Mouse (Mus musculus) heart, embryonic 13.5 days (tissue): ENCODE measurements around the gene Lingo3. TPM values are rescaled to one million over a fixed set of nuclear protein-coding genes. Genes with fewer than 3 reads are reported as not detected.

Source experiments
- ATAC-seq: fragments of 200-750 bp; cut with Nextera tagmentation; 2 replicates; pipeline ENCODE4 v1.8.0; 2017; ENCODE audit warnings: moderate TSS enrichment; ENCODE audit not compliant: insufficient number of reproducible peaks, low FRiP score, low TSS enrichment; ENCODE audit errors: extremely low read depth
- H3K27ac ChIP-seq: fragments of 300-500 bp; sonication (generic); replicated peaks from 2 replicates; pipeline ENCODE4 v1.5.1; 2015; ENCODE audit warnings: moderate library complexity, mild to moderate bottlenecking, inconsistent platforms
- H3K27me3 ChIP-seq: fragments of 300-500 bp; sonication (generic); replicated peaks from 2 replicates; pipeline ENCODE4 v1.6.1; 2015; ENCODE audit warnings: mild to moderate bottlenecking, inconsistent platforms
- H3K36me3 ChIP-seq: fragments of 300-500 bp; sonication (generic); 2 replicates; pipeline ENCODE4 v1.6.1; 2015; ENCODE audit warnings: mild to moderate bottlenecking, inconsistent platforms
- H3K4me1 ChIP-seq: fragments of 300-500 bp; sonication (generic); 2 replicates; pipeline ENCODE4 v1.6.1; 2015; ENCODE audit warnings: inconsistent platforms
- H3K4me2 ChIP-seq: fragments of 300-500 bp; sonication (generic); 2 replicates; pipeline ENCODE4 v1.6.1; 2015; ENCODE audit warnings: inconsistent platforms, mild to moderate bottlenecking, moderate library complexity
- H3K4me3 ChIP-seq: fragments of 300-500 bp; sonication (generic); 2 replicates; pipeline ENCODE4 v1.5.1; 2015; ENCODE audit warnings: moderate library complexity, mild to moderate bottlenecking, inconsistent platforms
- H3K9ac ChIP-seq: fragments of 300-500 bp; sonication (generic); 2 replicates; pipeline ENCODE4 v1.6.1; 2015; ENCODE audit warnings: inconsistent platforms, mild to moderate bottlenecking, moderate library complexity
- H3K9me3 ChIP-seq: fragments of 300-500 bp; sonication (generic); 2 replicates; pipeline ENCODE4 v1.6.1; 2016; ENCODE audit warnings: inconsistent platforms
- WGBS: fragments of 180-500 bp; shearing (Covaris S2); methylation state at CpG from one replicate; pipeline ENCODE4 v1.1.7; 2015; ENCODE audit warnings: mixed read lengths; 5-methylcytosine and 5-hydroxymethylcytosine counted together
- polyA plus RNA-seq: library from polyadenylated mRNA; unstranded; fragments of >200 nt; fragmentation: Nextera tagmentation; extraction: Ambion mirVana; gene quantifications from 2 replicates; pipeline ENCODE4 v1.2.1, GENCODE M21; 2015

Gene Lingo3
- polyA plus RNA-seq, 1 experiment from 2014 or later, result 0.16 TPM

- Histone ChIP-seq H3K4me3 (peak within 1 kb of the TSS; percentile 88), H3K27ac (peak within 1 kb of the TSS; percentile 98), H3K9ac (peak within 1 kb of the TSS; percentile 99), H3K4me2 (peak within 1 kb of the TSS; percentile 90), H3K27me3 (no peaks in the 10 kb centered on the region), H3K9me3 (no peaks in the 10 kb centered on the region), H3K36me3 (peaks cover 64% of the 10 kb centered on the region), H3K4me1 (peaks cover 27% of the 10 kb centered on the region)
- peak; percentile 81 for ATAC-seq
- WGBS, result under 1% methylated on average over 104 of the region's 104 CpGs
These were observed 45.5 kb downstream of the Lingo3 start, which contains the start of the genes Sf3a2 and Plekhj1 for GRCm38 (mm10) chr10:80798150-80799006. Gene Sf3a2 (plus strand): TSS chr10:80798198. Gene Plekhj1 (minus strand): TSS chr10:80798626.

- peak overlapping the region; percentile 88 for H3K4me3 ChIP-seq
- H3K9me3 ChIP-seq, result no peaks in the 10 kb centered on the region
- peaks cover 29% of the 10 kb centered on the region for H3K4me1 ChIP-seq
- peak; percentile 41; the same call in 1 of the 2 replicates for ATAC-seq
- H3K4me2 ChIP-seq, result peak overlapping the region; percentile 90
- peaks cover 64% of the 10 kb centered on the region for H3K36me3 ChIP-seq
- peak overlapping the region; percentile 98 for H3K27ac ChIP-seq
- H3K27me3 ChIP-seq, result no peaks in the 10 kb centered on the region
- H3K9ac ChIP-seq, result peak overlapping the region; percentile 99
- WGBS, result 1% methylated on average over 59 of the region's 59 CpGs
These were observed 46.4 kb downstream of the Lingo3 start for GRCm38 (mm10) chr10:80797186-80798149.

- no peak for ATAC-seq
- Histone ChIP-seq H3K27ac (no peak overlapping the region), H3K4me2 (peak overlapping the region; percentile 90), H3K27me3 (no peaks in the 10 kb centered on the region), H3K4me3 (peak overlapping the region; percentile 88), H3K4me1 (peaks cover 40% of the 10 kb centered on the region), H3K9me3 (no peaks in the 10 kb centered on the region), H3K9ac (peak overlapping the region; percentile 99), H3K36me3 (peaks cover 64% of the 10 kb centered on the region)
- 78% methylated on average over 9 of the region's 9 CpGs for WGBS
These were observed 47.5 kb downstream of the Lingo3 start for GRCm38 (mm10) chr10:80796307-80796848.

- Histone ChIP-seq H3K27ac (no peak overlapping the region), H3K36me3 (peaks cover 69% of the 10 kb centered on the region), H3K9ac (no peak overlapping the region), H3K4me2 (no peak overlapping the region), H3K4me3 (no peak overlapping the region), H3K27me3 (no peaks in the 10 kb centered on the region), H3K9me3 (no peaks in the 10 kb centered on the region), H3K4me1 (peaks cover 43% of the 10 kb centered on the region)
- no peak for ATAC-seq
- 87% methylated on average over 8 of the region's 8 CpGs for whole genome bisulfite sequencing
These were observed 49.1 kb downstream of the Lingo3 start for GRCm38 (mm10) chr10:80794750-80795149.

- no peaks in the 10 kb centered on the region for H3K27me3 ChIP-seq
- H3K27ac ChIP-seq, result no peak overlapping the region
- no peak for ATAC-seq
- 0 out of 2 replicates have a peak overlapping the region, but pooled peaks have one; percentile 5 for H3K9ac ChIP-seq
- H3K4me1 ChIP-seq, result peaks cover 37% of the 10 kb centered on the region
- H3K4me2 ChIP-seq, result no peak overlapping the region
- WGBS, result 80% methylated on average over 4 of the region's 4 CpGs
- H3K4me3 ChIP-seq, result no peak overlapping the region
- peaks cover 79% of the 10 kb centered on the region for H3K36me3 ChIP-seq
- no peaks in the 10 kb centered on the region for H3K9me3 ChIP-seq
These were observed 50.0 kb downstream of the Lingo3 start for GRCm38 (mm10) chr10:80793803-80794202.

- 92% methylated on average over 13 of the region's 13 CpGs for WGBS
- no peak overlapping the region for H3K27ac ChIP-seq
These were observed 50.6 kb downstream of the Lingo3 start for GRCm38 (mm10) chr10:80793033-80793784.

GRCm38 (mm10) chr10:80792175-80793032 lies 51.4 kb downstream of the Lingo3 start:
- no peaks in the 10 kb centered on the region for H3K9me3 ChIP-seq
- H3K4me1 ChIP-seq, result peaks cover 37% of the 10 kb centered on the region
- peak overlapping the region; percentile 78 for H3K27ac ChIP-seq
- peak overlapping the region; percentile 55 for H3K9ac ChIP-seq
- H3K4me3 ChIP-seq, result no peak overlapping the region
- WGBS, result 72% methylated on average over 41 of the region's 41 CpGs
- H3K27me3 ChIP-seq, result no peaks in the 10 kb centered on the region
- no peak for ATAC-seq
- peaks cover 93% of the 10 kb centered on the region for H3K36me3 ChIP-seq
- H3K4me2 ChIP-seq, result peak overlapping the region; percentile 18; the same call in 1 of the 2 replicates

More at GRCm38 (mm10) chr10:80793033-80793784, 50.6 kb downstream of the Lingo3 start:
- Histone ChIP-seq H3K4me1 (peaks cover 37% of the 10 kb centered on the region), H3K27me3 (no peaks in the 10 kb centered on the region), H3K4me3 (no peak overlapping the region), H3K4me2 (no peak overlapping the region), H3K36me3 (peaks cover 85% of the 10 kb centered on the region), H3K9me3 (no peaks in the 10 kb centered on the region), H3K9ac (0 out of 2 replicates have a peak overlapping the region, but pooled peaks have one; percentile 5)
- no peak for ATAC-seq

- no peak overlapping the region for H3K4me3 ChIP-seq
- H3K27ac ChIP-seq, result peak overlapping the region; percentile 78
- peaks cover 29% of the 10 kb centered on the region for H3K4me1 ChIP-seq
- no peaks in the 10 kb centered on the region for H3K27me3 ChIP-seq
- peak; percentile 45; the same call in 1 of the 2 replicates for ATAC-seq
- peak overlapping the region; percentile 18; the same call in 1 of the 2 replicates for H3K4me2 ChIP-seq
- H3K9ac ChIP-seq, result peak overlapping the region; percentile 55
- H3K9me3 ChIP-seq, result no peaks in the 10 kb centered on the region
- H3K36me3 ChIP-seq, result peaks cover 100% of the 10 kb centered on the region
- 55% methylated on average over 33 of the region's 33 CpGs for WGBS
These were observed 52.2 kb downstream of the Lingo3 start for GRCm38 (mm10) chr10:80791476-80792174.

GRCm38 (mm10) chr10:80790761-80791404 lies 53.0 kb downstream of the Lingo3 start:
- no peak for ATAC-seq
- Histone ChIP-seq H3K36me3 (peaks cover 100% of the 10 kb centered on the region), H3K4me2 (no peak overlapping the region), H3K4me3 (no peak overlapping the region), H3K27ac (peak overlapping the region; percentile 78), H3K9ac (peak overlapping the region; percentile 55), H3K27me3 (no peaks in the 10 kb centered on the region), H3K4me1 (peaks cover 26% of the 10 kb centered on the region), H3K9me3 (no peaks in the 10 kb centered on the region)
- WGBS, result 78% methylated on average over 19 of the region's 19 CpGs
